Mouse (Mus musculus): ENCODE data around the gene Rgs3. TPM values are rescaled to one million over a fixed set of nuclear protein-coding genes. Genes with fewer than 3 reads are reported as not detected.

The Rgs3 gene
- total and polyA plus RNA-seq, 3 experiments: not detected

DNA sequence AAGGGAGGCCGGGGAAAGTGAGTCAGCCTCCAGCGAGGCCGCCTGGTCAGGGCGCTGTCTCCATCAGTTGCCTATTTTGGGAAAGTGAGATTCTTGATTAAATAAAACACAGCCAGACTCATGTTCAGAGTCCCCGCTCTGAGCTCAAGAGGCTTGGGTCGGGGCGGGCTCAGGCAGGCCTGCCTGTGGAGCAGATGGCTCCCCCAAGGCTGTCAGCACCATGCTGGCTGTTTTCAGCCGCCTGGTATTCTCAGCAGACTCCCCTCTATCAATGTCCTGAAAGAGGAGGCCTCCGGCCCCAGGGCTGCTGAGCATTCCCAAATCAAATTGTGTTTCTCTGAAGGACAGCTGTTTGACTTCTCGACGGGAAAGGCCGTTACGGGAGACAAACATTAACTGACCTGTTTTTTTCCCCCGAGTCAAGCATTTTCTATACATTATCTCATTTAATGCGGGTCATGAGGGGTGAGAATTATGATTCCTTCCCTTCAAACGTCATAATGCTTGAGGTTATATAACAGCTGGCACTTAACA is 50.6 kb downstream of the Rgs3 start:
- no peaks in the 10 kb centered on the region for H3K9me3 ChIP-seq (replicated peaks; ENCODE audit: insufficient read depth, low read length)
- H3K36me3 ChIP-seq (ENCODE audit: control insufficient read depth in 1 of 2, insufficient read depth in 2 of 2, low read length in 2 of 2): no peaks in the 10 kb centered on the region
- H3K27ac ChIP-seq (ENCODE audit: control insufficient read depth, low read depth, low read length): no peak overlapping the region
- H3K79me2 ChIP-seq (ENCODE audit: control insufficient read depth, insufficient read depth, low read length, poor library complexity): no peaks in the 10 kb centered on the region
- no peaks in the 10 kb centered on the region for H3K27me3 ChIP-seq (ENCODE audit: control insufficient read depth in 1 of 2, insufficient read depth in 2 of 2, low read length in 2 of 2)
- no peak overlapping the region for H3K4me3 ChIP-seq (ENCODE audit: control insufficient read depth in 1 of 2, insufficient read depth in 1 of 2, low read depth in 2 of 2, low read length in 2 of 2)
- no peaks in the 10 kb centered on the region for H3K4me1 ChIP-seq (ENCODE audit: control insufficient read depth in 1 of 2, insufficient read depth in 2 of 2, low read length in 2 of 2)
- no peak for TF ChIP-seq TAL1 (IDR thresholded peaks at IDR 0.05; ENCODE audit: low read length)
- no peak for TF ChIP-seq GATA1 (IDR thresholded peaks at IDR 0.05; ENCODE audit: low read depth, low read length)
- TF ChIP-seq UBTF (IDR thresholded peaks at IDR 0.05; ENCODE audit: borderline replicate concordance, insufficient read depth, low read depth, low read length): no peak
- no peak for TF ChIP-seq TBP (IDR thresholded peaks at IDR 0.05; ENCODE audit: low read depth, low read length)
- no peak for TF ChIP-seq MYB (IDR thresholded peaks at IDR 0.05; ENCODE audit: low read depth, low read length)
- TF ChIP-seq TCF12 (IDR thresholded peaks at IDR 0.05; ENCODE audit: low read depth, low read length): no peak
- TF ChIP-seq MAX (IDR thresholded peaks at IDR 0.05; ENCODE audit: low read length): no peak
- TF ChIP-seq POLR2AphosphoS5 (IDR thresholded peaks at IDR 0.05; ENCODE audit: borderline replicate concordance, low read depth, low read length): no peak
- TF ChIP-seq ZKSCAN1 (IDR thresholded peaks at IDR 0.05; ENCODE audit: low read depth, low read length): no peak
- TF ChIP-seq GABPA (IDR thresholded peaks at IDR 0.05; ENCODE audit: low read depth, low read length): no peak
- no peak for TF ChIP-seq MAZ (IDR thresholded peaks at IDR 0.05; ENCODE audit: low read depth, low read length)
- no peak overlapping the region for H3K9ac ChIP-seq (ENCODE audit: control insufficient read depth, low read depth, low read length, poor library complexity, severe bottlenecking)
- DNase-seq (ENCODE audit: low read depth, low spot score): no peak

DNA sequence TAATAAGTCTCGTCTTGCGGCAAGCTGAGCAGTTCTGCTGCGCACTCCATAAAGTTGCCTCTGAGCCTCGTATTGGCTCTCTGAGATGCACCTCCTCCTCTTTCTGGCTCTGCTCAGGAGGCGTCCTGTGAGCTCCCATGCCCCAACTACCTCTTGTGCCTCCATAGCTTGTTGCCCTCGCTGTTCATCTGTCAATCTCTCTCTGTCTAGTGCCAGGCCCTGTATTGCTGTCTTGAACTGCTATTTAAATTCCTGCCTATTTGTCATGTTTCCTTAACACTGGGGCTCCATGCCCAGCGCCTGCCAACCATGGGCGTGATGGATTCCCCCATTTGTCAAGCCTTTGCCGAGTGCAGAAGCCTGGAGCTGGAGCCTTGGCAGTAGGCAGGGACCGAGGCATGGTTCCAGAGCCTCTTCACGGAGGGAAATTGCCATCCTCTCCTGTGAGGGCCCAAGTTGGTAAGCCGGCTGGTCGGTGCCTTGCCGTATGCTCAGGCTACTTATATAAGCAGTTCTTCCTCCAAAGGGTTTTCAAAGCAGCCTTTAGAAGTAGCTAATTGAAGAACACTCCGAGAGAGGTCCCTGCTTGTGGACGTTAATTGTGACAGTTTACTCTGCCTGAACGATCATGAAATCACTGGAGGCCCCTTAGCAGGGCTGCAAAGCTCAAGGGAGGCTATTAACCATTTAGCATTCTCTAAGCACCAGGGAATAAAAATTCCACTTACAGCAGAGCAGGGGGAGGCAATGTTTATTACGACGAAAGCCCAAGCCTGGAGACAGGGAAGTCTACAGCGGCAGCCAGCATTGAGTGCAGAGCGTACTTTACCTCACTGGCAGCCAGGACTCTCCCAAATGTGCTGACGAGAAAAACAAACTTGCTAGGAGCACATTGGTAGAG is 53.2 kb downstream of the Rgs3 start:
- Histone ChIP-seq H3K4me3 (ENCODE audit: control insufficient read depth in 1 of 2, insufficient read depth in 1 of 2, low read depth in 2 of 2, low read length in 2 of 2) (no peak overlapping the region), H3K27ac (ENCODE audit: control insufficient read depth, low read depth, low read length) (no peak overlapping the region), H3K4me1 (ENCODE audit: control insufficient read depth in 1 of 2, insufficient read depth in 2 of 2, low read length in 2 of 2) (no peaks in the 10 kb centered on the region), H3K9me3 (replicated peaks; ENCODE audit: insufficient read depth, low read length) (no peaks in the 10 kb centered on the region), H3K9ac (ENCODE audit: control insufficient read depth, low read depth, low read length, poor library complexity, severe bottlenecking) (no peak overlapping the region), H3K79me2 (ENCODE audit: control insufficient read depth, insufficient read depth, low read length, poor library complexity) (no peaks in the 10 kb centered on the region), H3K36me3 (ENCODE audit: control insufficient read depth in 1 of 2, insufficient read depth in 2 of 2, low read length in 2 of 2) (no peaks in the 10 kb centered on the region), H3K27me3 (ENCODE audit: control insufficient read depth in 1 of 2, insufficient read depth in 2 of 2, low read length in 2 of 2) (no peaks in the 10 kb centered on the region)
- TF ChIP-seq ZMIZ1 (IDR thresholded peaks at IDR 0.05; ENCODE audit: low read depth, low read length) (no peak), GATA1 (IDR thresholded peaks at IDR 0.05; ENCODE audit: low read depth, low read length) (no peak), USF1 (IDR thresholded peaks at IDR 0.05; ENCODE audit: low read depth, low read length) (no peak), POLR2AphosphoS5 (IDR thresholded peaks at IDR 0.05; ENCODE audit: borderline replicate concordance, low read depth, low read length) (no peak), MAX (IDR thresholded peaks at IDR 0.05; ENCODE audit: low read length) (no peak), RAD21 (IDR thresholded peaks at IDR 0.05; ENCODE audit: low read depth, low read length) (no peak), TCF12 (IDR thresholded peaks at IDR 0.05; ENCODE audit: low read depth, low read length) (no peak), BHLHE40 (IDR thresholded peaks at IDR 0.05; ENCODE audit: borderline replicate concordance, low read depth, low read length) (no peak), HCFC1 (IDR thresholded peaks at IDR 0.05; ENCODE audit: low read depth, low read length) (no peak), RCOR1 (IDR thresholded peaks at IDR 0.05; ENCODE audit: low read depth, low read length) (no peak), MXI1 (IDR thresholded peaks at IDR 0.05; ENCODE audit: low read depth, low read length) (no peak)
- DNase-seq (ENCODE audit: low read depth, low spot score): no peak
